Mouse (Mus musculus) NIH3T3 (cell line): ENCODE measurements around the gene Rwdd2b.

Source experiments
- DNase-seq: peaks from one replicate; pipeline ENCODE4 v3.0.0-alpha.2; 2012; ENCODE audit warnings: low read depth

Rwdd2b gene

DNA sequence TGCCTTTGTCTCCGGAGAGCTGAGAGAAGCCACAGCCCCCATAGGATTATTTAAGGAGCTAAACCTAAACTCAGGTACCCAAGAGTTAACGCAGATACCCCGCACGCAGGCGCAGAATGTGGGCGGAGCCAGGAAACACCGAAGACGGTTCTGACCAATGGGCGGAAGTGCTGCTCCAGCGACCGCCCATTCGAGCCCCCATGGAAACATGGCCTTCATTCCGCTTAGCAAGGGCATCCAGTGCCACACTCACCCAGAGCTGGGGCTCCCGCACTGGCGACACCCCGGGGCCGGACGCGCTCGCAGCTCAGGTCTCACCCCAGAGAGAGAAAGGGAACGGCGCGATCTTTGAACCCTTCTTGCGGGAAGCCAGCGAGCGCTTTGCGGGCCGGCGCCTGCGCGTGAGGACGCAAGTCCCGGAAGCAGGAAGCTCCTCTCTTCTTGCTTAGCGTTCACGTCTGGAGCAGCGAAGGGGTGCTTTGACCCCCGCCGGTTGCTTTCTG lies at the start of gene Rwdd2b:
Rwdd2b (minus strand) TSS at position 390 of the 503 bp plus-strand sequence.
- peak; percentile 94 for DNase-seq

DNA sequence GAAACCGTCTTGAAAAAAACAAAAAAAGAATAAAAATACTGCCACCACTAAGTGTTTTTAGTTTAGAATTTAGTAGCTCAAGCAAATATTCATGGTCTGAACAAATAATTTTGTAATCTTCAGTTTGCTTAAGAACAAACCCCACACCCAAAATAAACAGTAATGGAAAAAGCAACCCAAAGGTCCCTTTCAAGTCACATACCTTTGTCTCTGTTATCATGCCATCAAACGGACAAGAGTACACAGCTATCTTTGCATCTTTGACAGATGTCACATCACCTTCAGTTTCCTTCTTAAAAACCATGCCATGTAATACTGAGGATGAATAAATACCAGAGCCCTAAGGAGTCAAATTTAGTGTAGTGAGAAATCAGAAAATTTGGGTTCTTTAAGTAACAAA lies 48.2 kb upstream of the Rwdd2b start:
- DNase-seq, result no peak

DNA sequence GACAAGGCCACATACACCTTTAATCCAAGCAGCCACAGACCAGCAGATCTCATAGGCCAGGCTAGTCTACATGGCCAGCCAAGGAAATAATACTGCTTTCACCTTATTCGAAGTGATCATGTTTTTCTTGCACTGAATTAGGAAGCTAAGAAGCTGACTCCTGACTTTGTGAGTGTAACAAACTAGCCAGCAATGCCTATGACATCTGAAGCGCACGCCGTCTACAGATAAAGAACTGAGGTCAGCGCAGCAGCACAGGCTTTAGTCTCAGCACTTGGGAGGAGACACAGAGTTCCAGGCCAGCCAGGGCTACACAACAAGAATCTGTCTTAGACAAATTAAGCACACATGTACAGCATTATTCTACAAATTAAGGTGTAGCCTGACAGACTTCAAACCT lies 46.4 kb upstream of the Rwdd2b start:
- DNase-seq, result no peak

DNA sequence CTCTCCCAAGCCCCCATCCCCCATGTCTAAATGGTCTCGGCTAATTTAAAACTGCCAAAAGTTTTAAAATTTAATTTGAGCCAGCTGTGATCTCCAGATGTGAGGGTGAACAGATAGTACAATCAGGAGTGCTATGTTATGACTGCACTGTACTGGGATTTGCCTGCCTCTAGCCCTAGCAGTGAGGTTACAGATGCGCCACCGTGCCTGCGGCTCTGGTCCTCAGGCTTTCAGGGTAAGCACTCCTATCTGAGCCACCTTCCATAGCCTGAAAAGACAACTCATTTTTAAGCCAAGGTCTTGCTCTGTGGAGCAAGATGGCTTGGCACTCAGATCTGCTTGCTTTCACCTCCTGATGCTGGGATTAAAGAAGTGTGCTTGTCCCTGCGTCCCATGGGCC lies 44.0 kb upstream of the Rwdd2b start:
- DNase-seq, result no peak

DNA sequence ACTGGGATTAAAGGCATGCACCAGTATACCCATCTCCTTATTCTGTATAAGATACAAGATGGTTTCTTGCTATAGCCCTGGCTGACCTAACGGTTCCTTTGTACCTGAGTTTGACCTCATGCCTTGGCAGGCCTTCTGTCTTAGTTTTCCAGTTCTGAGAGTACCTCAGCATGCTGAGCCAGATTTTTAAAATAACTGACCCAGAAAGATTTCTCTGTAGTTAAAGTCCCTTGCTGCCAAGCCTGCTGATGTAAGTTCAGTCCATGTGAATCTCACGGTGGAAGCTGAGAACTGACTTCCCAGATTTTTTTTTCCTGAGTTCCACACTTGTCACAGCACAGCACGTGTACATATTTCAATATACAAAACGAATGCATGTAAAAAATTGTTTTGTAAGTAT lies 30.2 kb upstream of the Rwdd2b start:
- DNase-seq, result no peak

DNA sequence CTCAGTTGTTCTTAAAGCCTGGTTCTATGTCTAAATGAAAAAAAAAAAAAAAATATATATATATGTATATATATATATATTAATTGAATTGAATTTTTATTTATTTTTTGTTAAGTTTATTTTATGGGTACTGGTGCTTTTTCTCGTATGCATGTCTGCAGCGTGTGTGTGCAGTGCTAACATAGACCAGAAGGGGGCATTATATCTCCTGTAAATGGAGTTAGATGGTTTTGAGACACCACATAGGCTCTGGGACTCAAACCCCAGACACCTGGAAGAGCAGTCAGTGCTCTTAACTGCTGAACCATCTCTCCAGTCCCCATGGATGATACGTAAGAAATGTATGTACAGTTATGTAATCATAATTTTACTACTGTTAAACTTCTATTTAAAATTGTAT lies 18.4 kb upstream of the Rwdd2b start:
- DNase-seq, result peak; percentile 20

DNA sequence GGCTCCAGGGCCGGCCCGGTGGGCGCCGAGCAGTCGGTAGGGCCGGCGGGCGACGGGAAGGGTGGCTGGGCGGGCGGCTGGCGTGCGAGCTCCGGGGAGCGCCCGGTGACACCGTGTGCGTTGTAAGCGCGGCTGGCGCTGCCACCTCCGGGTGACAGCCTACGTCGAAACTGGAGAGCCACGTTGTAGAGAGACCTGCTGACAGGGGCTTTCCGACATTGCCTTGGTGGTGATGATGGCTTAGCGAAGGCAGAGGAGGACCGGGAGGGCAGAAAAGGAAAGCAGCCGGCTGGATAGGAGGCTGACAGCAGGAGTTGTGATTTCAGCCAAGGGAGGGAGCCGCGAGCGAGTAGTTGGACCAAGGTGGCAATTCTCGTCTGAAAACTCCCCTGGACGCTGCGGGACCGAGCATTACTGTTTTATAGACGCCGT lies 14.8 kb upstream of the Rwdd2b start:
- peak; percentile 35 for DNase-seq

DNA sequence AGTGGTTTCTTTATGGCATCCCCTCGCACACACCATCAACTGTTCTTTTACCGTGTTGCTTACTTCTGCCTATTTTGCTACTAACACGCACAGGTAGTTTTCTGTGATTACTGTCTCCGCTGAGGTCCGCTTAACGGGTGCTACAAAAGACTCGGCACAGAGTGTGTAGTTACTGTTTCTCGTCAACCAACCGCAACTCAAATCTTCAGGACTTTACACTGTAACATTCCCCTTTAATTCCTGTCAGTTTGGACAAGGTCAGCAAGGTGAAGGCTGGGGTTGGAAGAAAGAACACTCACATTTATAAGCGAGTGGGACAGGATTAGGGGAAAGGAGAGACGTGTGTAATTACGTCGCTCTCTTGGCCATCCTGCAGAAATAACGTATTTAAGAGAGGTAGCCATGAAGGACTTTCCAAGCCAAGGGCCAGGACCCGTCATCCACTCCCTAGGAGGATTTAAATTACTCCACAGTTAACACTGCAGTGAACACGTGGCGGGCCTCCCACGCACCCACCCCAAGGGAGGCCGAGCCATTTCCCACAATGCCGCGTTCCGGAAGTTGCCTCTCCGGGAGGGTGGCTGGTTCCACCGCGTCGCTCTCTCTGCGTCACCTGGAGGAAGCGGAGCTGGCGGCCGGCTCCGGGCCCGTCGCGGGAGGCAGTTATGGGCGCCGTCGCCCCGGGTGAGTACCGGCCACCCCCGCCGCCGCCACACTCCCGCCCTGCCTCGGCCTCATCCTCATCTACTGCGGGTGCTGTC lies 14.2 kb upstream of the Rwdd2b start, which contains the start of gene Usp16:
Usp16 (plus strand) TSS at position 285 of the 761 bp plus-strand sequence.
- DNase-seq, result peak; percentile 93

DNA sequence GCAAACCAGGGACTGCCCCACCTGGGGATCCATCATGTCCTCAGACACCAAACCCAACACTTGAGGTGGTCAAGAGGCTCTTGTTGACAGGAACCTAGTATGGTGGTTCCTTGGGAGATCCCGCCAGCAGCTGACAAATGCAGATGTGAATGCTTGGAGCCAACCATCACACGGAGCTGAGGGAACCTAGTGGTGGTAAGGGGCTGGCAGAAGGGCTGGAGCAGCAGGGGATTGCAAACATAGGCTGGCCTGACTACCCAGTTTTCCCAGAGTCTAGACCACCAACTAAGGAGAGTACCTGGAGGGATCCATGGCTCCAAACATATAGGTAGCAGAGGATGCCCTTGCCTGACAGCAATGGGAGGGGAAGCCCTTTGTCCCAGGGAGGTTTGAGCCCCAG lies 12.9 kb upstream of the Rwdd2b start:
- no peak for DNase-seq

DNA sequence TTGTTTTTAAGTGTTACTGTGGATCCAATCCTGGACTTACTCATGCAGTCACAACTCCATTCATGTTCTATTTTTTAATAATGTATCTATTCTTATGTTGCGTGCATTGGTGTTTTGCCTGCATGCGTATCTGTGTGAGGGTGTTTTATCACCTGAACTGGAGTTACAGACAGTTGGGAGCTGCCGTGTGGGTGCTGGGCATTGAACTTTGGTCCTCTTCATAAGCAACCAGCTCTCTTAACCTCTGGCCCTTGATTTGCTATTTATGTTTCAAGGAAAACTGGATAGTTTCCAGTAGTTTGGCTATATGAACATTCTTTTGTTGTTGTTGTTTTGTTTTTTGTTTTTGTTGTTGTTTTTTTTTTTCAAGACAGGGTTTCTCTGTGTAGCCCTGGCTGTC lies 5.2 kb upstream of the Rwdd2b start:
- DNase-seq, result no peak

DNA sequence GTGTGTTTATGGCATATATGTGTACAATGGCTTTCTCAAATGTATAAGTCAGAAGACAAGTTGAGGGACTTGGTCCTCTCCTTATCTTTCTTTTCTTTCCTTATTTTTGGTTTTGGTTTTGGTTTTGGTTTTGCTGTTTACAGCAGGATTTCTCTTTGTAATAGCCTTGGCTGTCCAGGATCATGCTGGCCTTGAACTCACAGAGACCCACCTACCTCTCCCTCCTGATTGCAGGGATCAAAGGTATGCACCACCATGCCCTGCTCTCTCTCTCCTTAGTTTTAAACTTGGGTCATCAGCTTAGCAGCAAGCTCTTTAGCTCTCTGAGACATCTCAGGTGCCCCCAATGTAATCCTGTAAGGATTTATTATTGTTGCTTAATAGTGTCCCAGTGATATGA lies 4.7 kb upstream of the Rwdd2b start:
- no peak for DNase-seq

DNA sequence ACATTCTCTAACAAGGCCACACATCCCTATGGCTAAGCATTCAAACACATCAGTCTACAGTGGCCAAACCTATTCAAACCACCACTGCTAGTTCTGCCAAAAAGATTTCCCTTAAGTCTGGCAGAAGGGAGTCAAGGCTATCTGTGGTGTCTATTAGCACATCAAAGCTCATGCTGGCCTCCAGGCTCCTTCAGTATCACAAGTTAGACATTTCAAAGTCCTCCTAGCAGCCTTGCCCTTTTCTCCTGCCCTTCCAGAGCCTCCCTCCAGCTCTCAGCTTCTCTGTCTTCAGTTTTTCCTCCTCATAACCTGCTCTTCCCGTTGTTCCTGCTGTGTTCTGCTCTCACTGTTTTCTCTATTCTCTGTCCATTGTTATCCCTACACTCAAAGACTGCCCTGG lies 3.7 kb upstream of the Rwdd2b start:
- DNase-seq, result no peak

DNA sequence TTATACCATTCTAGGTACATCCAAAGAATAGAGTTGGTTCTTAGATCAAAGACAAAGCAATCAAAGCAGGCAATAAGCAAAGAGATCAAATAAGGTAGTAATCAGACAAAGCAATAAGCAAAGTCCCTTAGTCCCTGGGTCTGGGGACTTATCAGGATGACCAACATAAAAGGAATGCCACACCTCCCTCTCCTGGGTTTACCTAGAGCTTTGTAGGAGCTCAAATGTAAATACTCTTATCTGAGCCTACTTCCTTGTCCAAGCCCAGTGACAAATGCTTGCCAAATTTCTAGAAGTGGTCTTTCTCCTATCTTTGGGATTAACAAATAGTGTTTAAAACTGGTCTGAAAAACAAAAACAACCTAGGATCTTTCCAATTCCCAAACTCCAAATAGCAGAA lies 2.9 kb upstream of the Rwdd2b start:
- no peak for DNase-seq

DNA sequence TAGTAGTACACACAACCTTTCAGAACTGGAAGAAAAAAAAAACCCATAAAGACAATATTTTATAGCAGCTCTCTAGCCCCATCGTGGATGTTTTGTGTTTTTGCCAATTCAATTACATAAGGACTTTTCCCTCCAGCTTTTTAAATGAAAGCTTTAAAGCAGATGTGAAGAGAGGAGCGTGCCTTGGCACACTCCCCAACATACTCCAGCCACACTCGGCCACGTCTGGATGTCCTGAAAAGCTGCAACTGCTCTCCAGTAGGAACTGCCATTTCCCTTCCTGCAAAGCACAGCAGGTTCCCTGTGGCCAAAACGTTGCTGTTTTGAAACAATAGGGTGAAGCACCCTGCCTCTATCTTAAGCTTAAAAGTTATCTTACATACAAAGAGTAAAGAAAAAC lies 1.9 kb upstream of the Rwdd2b start:
- peak; percentile 12 for DNase-seq

DNA sequence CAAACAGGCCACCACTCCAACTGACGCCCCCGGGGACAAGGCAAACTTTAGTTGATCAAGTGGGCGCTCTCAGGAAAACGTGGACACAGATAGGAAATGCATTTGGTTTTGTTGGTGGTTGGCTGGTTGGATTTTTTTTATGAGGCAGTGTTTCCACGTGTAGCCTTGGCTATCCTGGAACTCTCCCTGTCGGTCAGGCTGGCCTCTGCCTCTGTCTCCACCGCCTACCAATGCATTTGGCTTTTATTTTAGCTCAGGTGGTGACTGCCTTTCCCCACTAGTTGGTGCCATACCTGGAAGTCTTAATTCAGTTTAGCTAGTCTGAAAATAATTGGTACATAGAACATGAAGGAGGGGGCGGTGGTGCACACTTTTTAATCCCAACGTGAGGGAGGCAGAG lies 716 bp upstream of the Rwdd2b start:
- DNase-seq, result peak; percentile 16

DNA sequence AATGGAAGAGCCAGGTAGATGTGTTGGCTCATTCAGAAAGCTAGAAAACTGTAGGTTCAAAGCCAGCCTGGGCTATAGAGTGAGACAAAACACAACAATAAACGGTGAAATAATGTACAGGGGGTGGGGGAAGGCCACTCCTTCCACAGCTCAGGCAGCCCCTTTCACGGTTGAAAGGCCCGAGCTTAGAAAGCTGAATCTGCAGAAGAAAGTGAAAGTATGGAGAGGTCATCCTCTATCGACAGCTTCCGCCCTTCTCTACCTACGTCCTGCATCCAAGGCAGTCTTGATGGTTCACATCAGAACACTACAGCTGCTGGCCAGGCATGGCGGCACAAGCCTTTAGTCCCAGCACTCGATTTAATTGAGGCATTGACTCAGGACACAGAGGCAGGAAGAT lies 1.7 kb downstream of the Rwdd2b start:
- no peak for DNase-seq

DNA sequence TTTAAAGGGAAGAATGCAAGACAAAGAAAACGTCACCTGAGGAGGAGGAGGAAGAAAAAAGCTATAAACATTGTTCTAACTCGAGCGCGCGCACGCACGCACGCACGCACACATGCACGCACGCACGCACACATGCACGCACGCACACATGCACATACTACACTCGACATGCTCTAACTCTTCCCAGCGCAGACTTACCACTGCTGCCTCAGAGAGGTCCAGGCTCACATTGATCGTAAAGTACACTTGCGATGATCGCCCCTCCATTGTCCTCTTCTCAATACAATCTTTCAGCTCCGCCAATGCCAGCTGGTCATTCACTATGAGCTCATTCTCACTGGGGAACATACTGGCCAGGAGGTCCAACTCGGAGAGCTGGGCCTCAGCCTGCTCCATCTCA lies 3.3 kb downstream of the Rwdd2b start:
- DNase-seq, result no peak

DNA sequence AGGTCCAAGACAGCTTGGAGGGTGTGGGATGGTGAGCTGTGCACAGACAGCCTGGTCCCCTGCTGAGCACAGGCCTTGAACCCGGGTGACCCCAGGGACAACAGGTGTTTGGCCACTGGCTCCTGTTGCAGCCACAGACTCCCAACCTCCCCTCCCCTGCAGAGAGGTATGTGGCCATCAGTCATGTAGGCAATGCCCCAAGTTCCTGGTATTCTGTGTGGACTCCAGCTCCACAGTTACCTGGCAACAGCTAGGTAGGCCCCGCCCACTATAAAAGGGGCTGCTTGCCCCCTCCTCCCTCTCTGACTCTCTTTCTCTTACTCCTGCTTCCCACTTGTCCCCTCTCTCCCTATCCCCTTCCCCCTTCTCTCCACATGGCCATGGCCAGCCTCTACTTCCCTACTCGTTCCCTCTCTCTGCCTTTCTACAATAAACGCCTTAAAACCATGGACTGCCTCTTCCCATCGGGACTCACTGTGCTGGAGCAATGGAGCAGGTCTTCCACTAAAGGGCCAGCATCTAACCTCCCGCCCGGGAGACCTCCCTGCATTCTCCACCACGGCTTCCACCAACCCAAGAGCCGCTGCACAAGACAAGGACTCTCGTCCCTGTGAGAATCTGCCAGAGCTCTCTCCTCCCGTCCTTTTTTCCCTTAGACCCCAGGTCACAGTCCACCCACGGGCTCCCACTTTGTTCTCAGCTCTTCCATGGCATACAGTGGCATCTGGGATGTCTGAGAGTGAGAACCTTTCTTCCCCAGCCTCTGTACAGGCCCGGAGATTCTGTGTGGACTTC lies 4.8 kb downstream of the Rwdd2b start:
- DNase-seq, result no peak

DNA sequence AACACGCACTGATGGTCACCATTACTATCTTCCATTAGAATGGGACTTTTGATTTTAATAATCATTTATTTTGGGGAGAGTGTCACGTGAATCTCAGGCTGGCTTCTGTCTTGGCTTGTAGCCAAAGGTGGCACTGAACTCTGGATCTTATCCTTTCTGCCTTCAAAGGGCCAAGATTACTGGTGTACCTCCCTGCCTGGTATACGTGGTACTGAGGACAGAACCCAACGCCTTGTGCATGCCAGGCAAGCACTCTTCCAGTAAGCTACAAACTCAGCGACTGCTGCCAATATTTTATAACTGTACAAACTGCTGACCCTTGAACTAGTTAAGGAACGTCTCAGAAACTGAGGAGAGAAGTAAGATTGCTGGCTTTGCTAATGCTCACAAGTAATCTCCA lies 5.4 kb downstream of the Rwdd2b start:
- no peak for DNase-seq

DNA sequence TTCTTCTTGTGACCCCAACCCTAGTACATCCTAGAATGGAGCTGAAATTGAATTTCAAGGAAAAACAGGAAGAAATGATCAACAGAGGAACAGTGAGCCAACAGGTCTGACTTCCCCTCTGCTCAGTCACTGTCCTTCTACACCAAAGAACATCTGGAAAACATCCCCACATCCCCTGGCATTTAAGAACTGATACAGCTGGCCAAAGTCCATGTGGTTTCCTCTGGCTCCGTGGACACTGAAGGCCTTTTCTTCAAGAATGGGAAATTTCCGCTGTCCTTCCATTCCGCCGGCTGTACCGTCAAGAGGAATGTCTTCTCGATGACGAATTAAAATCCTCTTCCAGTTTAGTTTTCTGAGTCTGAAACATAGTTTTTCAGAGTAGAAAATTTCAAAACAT lies 6.1 kb downstream of the Rwdd2b start:
- DNase-seq, result no peak

DNA sequence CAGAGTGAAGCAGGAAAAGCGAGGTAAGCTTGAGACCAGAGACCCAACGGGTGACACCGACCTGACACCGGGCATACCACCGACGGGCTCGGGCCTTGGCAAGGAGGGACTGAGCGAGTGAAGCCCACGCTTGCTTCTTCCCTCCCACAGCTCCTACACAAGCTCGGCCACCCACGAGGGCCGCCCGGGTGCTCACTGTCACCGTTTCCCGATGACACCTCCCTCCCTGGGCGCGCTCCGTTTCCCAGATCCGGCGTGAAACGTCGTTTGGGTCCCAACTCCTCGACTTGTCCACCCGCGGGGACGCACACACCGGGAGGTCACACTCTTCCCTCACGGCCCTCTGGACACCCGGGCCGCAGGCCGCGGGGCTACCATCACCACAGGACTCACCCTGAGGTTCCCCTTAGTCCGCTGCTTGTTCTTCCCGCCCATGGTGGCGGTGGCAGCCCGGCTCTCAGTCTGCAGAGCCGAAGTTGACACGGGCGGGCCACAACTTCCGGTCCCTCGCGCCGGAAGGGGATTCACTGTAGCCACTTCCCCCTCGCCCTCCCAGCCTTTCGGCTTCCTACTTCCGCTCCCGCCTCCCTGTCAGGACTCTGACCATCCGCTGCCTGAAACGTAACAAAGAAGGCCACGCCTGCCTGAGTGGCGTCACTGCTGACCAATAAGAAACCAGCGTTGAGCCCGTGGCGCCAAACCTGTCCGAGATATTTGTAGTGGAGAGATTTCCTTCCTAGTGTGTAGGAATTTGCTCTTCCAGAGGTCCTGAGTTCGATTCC lies 8.1 kb downstream of the Rwdd2b start, which contains the start of gene Ltn1:
Ltn1 (minus strand) TSS at position 580 of the 782 bp plus-strand sequence.
- DNase-seq, result peak; percentile 98

DNA sequence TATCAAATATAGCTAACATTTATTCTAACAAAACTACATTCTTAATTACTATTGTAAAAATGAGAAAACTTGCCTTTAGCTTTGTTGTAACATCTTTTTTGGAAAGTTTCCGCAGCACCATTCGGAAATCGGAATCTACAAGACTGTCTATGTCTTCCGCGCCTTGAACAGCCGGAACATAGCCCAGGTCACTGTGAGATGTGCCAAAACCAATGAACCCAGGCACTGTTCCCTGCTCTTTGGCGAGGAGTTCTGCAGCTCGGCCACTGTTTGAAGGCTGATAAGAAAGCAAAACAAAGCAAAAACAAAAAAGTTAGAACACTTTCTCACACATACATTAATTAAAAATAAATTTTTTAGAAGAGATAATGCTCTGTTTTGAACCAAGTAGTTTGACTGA lies 12.9 kb downstream of the Rwdd2b start:
- DNase-seq, result no peak
